Mouse (Mus musculus): ENCODE measurements around the gene Lrrc8c. TPM values are rescaled to one million over a fixed set of nuclear protein-coding genes. Genes with fewer than 3 reads are reported as not detected.

Gene Lrrc8c
- 10 to 100 TPM; 25.5 to 29.1 (median 26.6) TPM for total RNA-seq (2022)

DNA sequence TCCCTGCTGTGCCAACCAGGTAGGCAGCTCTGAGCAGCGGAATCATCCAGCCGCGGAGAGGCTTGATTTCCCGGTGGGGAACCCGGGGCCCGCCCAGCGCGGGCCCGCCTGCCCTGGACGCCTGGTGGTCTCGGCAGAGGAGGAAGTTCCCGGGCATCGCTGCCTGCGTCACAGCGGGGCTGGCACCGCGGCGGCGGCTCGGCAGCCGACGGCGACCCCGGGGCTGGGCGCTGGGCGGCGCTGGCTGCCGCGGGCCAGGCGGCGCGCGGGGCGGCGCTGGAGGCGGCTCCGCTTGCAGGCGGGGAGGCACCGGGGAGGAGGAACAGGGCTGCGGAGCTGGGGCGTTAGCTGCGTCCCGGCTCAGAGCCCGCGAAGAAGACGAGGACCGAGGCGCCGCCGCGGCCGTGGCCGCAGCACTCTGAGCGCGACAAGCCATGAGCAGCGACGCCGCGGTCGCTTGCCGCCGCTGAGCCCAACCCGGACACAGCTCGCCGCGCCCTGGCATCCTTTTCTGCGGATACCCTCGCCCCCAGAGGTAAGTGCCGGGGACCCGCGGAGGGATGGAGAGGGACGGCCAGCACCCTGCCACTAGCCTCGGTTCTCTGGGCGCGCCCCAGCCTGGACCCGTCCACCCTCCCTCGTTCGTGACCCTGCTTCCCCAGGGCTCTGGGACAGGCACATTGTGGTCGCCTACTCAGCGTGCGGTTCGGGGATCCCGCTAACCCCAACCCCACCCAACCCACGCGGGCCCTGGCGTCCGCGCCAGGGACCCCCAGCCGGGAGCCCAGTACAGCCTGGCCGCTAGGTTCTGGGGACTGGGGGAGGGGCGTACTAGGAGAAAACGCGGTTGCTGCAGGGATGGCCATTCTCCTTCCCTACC is at the start of gene Lrrc8c:
Gene Lrrc8c (plus strand): TSS at position 293 of the 880 bp plus-strand sequence.
- peak; percentile 71 to 83 for DNase-seq (ENCODE audit: low spot score in 2 of 2)

- DNase-seq (ENCODE audit: low spot score in 2 of 2) = no peak
Measured at GRCm38 (mm10) chr5:105472983-105473705, 46.0 kb upstream of the Lrrc8c start.

GRCm38 (mm10) chr5:105477527-105477926 is 41.7 kb upstream of the Lrrc8c start:
- no peak for DNase-seq (ENCODE audit: low spot score in 2 of 2)

- no peak for DNase-seq (ENCODE audit: low spot score in 2 of 2)
Measured at GRCm38 (mm10) chr5:105479673-105480072, 39.5 kb upstream of the Lrrc8c start.

GRCm38 (mm10) chr5:105480561-105480960 is 38.6 kb upstream of the Lrrc8c start:
- no peak for DNase-seq (ENCODE audit: low spot score in 2 of 2)

GRCm38 (mm10) chr5:105483632-105484031 is 35.6 kb upstream of the Lrrc8c start:
- DNase-seq (ENCODE audit: low spot score in 2 of 2) = no peak

GRCm38 (mm10) chr5:105484247-105484646 is 34.9 kb upstream of the Lrrc8c start:
- DNase-seq (ENCODE audit: low spot score in 2 of 2) = no peak

GRCm38 (mm10) chr5:105484891-105485290 is 34.3 kb upstream of the Lrrc8c start:
- DNase-seq (ENCODE audit: low spot score in 2 of 2) = no peak

- DNase-seq (ENCODE audit: low spot score in 2 of 2) = no peak
Measured at GRCm38 (mm10) chr5:105490211-105490610, 29.0 kb upstream of the Lrrc8c start.

DNA sequence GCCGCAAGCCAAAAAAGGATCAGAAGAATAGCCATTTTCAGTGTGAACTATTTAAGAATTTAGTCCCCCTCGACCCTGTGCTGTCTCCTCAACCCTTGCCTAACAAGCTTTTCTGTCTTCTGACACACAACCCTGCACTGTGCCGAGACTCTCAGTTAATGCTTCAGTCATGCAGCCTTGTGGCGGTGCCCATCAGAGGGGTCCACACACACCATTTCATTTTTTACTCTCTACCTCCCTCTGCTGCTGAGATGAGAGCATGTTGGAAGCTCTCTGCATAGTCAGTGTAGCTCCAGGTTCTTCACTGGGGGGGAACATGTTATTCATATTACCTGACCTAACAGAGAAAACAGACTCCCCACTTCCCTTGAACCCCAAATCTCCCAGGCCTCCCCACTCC is 27.8 kb upstream of the Lrrc8c start:
- no peak for DNase-seq (ENCODE audit: low spot score in 2 of 2)

DNA sequence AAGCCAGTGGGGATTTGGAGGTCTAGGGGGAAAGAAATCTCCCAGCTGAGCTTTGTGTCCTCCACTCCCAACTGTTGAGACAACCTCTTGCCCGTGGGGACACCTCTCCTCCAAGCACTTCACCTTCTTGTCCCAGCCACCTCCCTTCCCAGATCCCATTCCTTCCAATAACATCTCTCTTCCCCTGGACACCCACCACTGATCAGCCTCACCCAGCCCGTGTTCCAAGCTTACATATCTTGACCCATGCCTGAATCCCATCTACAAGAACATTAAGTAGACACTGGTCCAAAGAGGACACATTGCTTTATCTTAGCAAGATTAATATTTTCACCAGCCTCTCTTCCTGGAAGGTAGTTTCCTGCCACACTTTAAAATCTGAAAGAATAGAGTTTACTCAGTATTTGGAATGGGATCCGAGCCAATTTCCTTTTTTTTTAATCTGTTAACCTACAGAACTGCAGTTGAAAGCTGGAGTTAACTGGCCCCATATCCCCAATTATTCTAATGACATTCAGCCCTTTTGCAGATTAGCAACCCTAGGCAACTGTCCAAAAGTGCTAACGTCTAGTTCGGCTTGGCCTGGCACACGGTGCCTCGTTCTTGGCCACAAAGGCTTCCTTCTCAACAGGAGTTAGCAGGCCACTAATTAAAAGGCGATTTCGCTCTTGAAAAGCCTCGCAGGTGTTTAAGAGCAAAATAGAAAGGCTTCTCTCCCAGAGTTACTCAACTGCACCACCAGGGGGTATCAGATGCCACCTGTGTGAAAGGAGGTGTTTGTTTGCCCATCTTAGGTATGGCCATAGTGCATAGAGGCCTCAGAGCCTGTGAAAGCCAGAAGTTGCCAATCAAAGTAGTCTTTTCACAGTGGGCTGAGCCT is 26.6 kb upstream of the Lrrc8c start:
- DNase-seq (ENCODE audit: low spot score in 2 of 2) = no peak

- DNase-seq (ENCODE audit: low spot score in 2 of 2) = no peak
Measured at GRCm38 (mm10) chr5:105493377-105493776, 25.8 kb upstream of the Lrrc8c start.

- DNase-seq (ENCODE audit: low spot score in 2 of 2) = peak in 1 of 2 experiments; percentile 62
Measured at GRCm38 (mm10) chr5:105494246-105494917, 24.8 kb upstream of the Lrrc8c start.

DNA sequence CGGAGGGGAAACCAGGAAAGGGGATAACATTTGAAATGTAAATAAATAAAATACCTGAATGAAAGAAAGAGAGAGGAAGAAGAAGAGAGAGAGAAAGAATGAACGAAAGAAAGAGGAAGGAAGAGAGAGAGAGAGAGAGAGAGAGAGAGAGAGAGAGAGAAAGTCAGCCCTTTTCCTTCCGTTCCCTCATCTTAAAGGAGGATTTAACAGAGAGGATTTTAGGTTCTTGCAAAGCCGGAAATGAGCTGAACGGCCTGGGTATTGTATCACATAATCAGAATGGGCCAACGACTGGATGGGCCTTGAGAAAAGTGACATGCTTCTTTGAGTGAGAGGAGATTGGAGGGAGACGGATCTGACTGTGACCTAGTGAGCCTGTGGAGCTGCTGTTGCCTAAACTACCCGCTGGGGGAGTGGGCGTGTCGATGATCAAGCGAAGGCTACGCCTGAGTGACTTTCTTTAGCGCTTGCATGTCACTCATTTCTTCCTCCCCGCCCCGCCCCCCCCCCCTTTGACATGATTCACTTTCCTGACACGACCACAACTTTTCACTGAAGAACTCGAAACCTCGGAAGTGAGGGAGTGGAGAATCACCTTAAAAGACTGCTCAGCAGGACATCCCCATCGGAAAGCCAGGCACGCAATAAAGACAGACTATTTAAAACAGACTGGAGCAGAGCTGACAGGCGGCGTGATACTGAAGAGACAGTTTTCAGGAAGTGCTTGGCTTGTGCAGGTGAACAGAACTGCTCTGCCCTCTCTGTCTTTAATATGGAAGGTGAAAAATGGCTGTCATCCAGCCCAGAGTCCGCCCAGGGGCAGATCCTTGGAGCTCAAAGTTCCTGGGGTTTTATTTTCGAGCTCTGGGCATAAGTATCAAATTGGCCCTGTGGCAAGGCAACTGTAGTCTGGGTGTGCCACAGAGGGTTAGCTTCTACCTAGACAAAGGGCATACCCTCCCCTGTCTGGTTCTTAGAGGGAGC is 24.0 kb upstream of the Lrrc8c start:
- peak in 1 of 2 experiments; percentile 57 for DNase-seq (ENCODE audit: low spot score in 2 of 2)

- no peak for DNase-seq (ENCODE audit: low spot score in 2 of 2)
Measured at GRCm38 (mm10) chr5:105496133-105496532, 23.1 kb upstream of the Lrrc8c start.

DNA sequence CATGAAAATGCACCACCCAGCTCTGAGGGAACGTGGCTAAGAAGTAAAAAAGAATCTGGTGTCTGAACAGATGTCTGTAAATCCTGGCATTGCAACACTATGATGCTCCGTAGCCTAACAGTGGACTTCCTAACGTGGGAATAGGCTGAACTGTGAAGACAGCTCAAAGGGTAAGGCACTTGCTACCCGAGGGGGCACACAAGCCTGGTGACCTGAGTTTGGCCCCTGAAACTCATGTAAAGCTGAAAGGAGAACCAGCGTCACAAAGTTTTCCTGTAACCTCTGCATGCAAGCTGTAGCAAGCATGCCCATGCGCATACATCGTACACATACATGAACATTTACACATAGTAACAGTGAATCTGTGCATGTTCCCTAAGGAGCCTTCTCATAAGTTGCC is 22.6 kb upstream of the Lrrc8c start:
- DNase-seq (ENCODE audit: low spot score in 2 of 2) = no peak

DNA sequence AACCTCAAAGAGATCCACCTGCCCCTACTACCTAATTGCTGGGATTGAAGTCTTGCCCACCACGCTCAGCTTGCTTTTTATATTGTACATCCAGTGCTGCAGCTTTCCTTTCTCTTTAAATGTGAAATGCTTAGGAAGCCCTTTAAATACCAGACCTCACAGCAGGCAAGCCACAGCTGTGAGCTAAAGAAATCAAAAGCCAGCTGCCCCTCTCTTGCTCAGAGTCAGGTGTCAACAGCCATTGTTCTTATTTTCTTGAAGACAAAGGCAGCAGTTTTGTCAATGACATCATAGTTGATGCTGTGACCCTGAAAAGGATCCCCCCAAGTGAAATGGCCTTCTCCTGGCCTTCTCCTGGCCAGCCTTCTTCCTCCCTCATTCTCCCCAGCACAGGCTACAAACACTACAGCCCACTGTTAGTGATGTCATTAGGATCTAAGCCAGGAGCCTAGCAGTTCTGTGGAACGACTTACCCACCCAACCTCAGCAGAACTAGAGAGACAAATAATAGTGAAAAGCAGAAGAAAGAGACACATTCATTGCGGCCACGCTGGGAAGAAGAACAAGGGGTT is 20.7 kb upstream of the Lrrc8c start:
- DNase-seq (ENCODE audit: low spot score in 2 of 2) = no peak

DNA sequence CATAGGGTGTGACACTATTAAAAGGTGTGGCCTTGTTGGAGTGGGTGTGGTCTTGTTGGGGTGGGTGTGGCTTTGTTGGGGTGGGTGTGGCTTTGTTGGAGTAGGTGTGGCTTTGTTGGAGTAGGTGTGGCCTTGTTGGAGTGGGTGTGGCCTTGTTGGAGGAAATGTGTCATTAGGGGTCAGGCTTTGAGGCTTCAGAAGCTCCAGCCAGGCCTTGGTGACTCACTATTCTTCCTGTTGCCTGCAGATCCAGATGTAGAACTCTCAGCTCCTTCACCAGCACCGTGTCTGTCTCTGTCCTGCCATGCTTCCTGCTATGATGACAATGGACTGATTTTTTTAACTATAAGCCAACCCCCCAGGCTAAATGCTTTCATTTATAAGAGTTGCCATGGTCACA is 19.8 kb upstream of the Lrrc8c start:
- DNase-seq (ENCODE audit: low spot score in 2 of 2) = no peak

Data from left cerebral cortex, adult 8-10 months (tissue).